Mouse (Mus musculus): ENCODE data around the gene Lmbr1. TPM values are rescaled to one million over a fixed set of nuclear protein-coding genes. Genes with fewer than 3 reads are reported as not detected.

Gene Lmbr1
- total RNA-seq, 2 experiments from 2014 or later: 35.4 to 36.7 TPM

DNA sequence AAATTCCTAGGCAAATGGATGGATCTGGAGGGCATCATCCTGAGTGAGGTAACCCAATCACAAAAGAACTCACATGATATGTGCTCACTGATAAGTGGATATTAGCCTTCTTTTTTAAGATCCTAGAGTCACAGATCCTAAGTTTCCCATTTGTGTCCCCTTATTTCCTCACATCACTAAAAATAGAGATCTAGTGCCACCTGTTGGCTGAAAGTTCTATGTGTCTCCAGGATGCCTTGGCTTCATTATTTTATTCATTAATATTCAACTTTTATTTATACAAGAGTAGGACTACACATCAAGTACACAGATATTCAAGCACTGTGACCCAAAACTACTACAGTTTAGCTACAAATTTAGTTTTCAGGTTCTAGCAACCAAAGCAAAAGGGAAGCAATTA, 103.4 kb downstream of the Lmbr1 start:
- intact Hi-C loops (cut with DNase I): loop anchor here (5.0 to 10.0 kb wide), 2 partner anchors 237 to 810 kb away; partner anchors contain the start of gene Shh

GRCm38 (mm10) chr5:29273426-29273825, 104.8 kb downstream of the Lmbr1 start:
- intact Hi-C loops (cut with DNase I): loop anchor here (5.0 to 10.0 kb wide), 2 partner anchors 236 to 809 kb away; partner anchors contain the start of gene Shh
- DNase-seq (ENCODE audit: low spot score in 2 of 2): no peak

More for the DNA sequence above, 103.4 kb downstream of the Lmbr1 start:
- DNase-seq (ENCODE audit: low spot score in 2 of 2): no peak

GRCm38 (mm10) chr5:29270879-29271278, 107.3 kb downstream of the Lmbr1 start:
- peak in 1 of 2 experiments; percentile 27 for DNase-seq (ENCODE audit: low spot score in 2 of 2)
- intact Hi-C loops (cut with DNase I): loop anchor here (5.0 to 10.0 kb wide), 2 partner anchors 234 to 806 kb away; partner anchors contain the start of gene Shh

DNA sequence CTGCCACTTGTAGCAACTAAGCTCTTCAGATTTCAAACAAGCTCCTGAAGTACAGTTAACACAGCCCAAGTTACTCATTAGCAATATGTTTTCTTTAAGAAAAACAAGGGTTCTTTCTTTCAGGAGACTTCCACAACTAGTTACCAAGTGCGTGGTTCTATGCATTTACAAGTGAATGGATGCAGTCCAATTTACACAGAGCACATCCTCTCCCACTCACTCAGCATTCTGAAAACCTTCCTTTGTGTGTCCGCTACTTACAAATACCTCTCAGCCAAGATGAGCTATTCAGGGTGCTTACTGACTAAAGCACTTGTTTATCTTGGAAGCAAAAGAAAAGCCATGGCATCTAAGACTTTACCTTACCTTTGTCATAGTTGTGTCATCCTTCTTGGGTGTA, 124.3 kb downstream of the Lmbr1 start:
- intact Hi-C loops (cut with DNase I): no loop called here
- peak in 1 of 2 experiments; percentile 27 for DNase-seq (ENCODE audit: low spot score in 2 of 2)

GRCm38 (mm10) chr5:29251496-29251873, 126.7 kb downstream of the Lmbr1 start:
- no peak for DNase-seq (ENCODE audit: low spot score in 2 of 2)
- intact Hi-C loops (cut with DNase I): no loop called here

DNA sequence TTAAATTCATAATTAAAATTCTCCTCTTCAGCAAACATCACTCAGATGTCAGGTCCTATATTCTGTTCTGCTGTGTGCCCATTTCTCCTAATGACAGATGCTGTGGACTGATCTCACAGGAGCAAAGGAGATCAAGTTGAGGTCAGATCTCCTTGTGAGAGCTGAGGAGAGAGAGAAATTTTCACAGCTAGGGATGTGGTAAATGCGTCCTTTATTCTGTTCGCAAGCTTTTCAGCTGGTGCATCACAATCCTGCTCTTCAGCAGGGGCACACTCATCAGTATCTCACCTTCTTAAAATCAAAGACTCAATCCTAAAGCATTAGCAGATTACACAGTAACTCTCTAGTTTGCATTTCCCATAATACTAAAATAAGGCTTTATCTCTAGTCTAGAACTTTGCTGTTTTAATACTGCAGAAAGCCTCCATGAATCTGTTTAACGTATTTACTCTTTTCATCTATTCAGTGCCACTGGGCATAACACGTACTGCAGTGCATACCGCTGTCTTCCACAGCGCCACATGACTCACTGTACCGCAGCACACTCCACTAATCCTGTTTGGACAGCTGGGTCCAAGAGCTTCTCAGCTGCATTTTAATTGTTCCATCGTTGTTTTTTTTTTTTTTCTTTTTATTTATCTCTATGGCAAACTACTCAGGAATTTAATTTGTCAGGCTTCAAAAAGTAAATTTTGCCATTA, 127.2 kb downstream of the Lmbr1 start:
- intact Hi-C loops (cut with DNase I): no loop called here
- no peak for DNase-seq (ENCODE audit: low spot score in 2 of 2)

DNA sequence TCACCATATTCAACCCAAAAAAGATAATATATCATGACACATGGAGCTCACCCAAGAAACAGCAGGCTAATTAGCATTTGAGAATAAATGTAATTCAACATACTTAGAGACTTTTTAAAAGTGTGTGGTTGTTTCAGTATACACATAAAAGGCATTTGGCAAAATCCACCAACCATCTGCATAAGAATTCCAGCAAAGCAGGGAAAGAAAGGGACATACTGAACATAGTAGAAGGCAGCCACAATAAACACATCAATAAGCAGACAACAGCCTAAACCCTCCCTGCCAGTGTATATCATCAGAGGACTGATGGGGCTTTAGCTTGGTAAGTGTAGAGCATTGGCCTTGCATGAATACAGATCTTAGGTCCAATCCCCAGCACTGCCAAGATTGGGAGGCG, 133.4 kb downstream of the Lmbr1 start:
- peak in 1 of 2 experiments; percentile 10 for DNase-seq (ENCODE audit: low spot score in 2 of 2)
- intact Hi-C loops (cut with DNase I): no loop called here

GRCm38 (mm10) chr5:29238379-29238778, 139.8 kb downstream of the Lmbr1 start:
- no peak for DNase-seq (ENCODE audit: low spot score in 2 of 2)
- intact Hi-C loops (cut with DNase I): no loop called here

DNA sequence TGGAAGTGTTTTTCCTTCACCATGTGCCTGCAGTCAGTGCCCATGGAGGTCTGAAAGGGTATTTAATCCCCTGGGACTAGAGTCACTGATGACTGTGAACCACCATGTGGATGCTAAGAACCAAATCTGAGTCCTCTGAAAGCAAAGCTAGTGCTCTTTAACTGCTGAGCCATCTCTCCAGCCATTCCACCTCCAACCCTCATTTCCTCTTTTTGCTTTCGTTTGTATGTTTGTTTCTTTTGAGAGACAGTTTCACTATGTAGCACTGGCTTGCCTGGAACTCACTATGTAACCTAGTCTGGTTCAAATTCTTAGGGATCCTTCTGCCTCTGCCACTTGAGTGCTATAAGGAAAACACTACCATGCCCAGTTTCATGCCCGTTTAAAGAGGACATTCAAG, 147.7 kb downstream of the Lmbr1 start:
- no peak for DNase-seq (ENCODE audit: low spot score in 2 of 2)
- intact Hi-C loops (cut with DNase I): no loop called here

DNA sequence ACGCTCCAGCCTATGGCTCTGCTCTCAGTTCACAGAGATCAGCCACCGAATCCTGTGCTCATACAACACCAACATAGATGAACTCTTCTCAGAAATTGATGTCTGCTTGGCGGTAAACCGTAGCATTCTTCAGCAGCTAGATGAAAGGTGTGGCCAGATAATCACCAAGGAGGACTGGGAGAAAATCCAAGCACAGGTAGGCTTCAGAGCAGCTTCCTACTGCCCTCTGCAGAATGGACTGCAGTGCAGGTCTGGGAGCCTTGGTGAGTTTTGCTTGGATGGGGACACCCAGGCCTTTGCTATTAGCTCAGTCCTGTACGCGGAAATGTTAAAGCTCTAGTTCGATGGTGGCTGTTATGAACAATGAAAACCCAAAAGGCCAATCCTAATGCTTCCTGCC, 154.1 kb downstream of the Lmbr1 start:
- DNase-seq (ENCODE audit: low spot score in 2 of 2): no peak
- intact Hi-C loops (cut with DNase I): no loop called here

DNA sequence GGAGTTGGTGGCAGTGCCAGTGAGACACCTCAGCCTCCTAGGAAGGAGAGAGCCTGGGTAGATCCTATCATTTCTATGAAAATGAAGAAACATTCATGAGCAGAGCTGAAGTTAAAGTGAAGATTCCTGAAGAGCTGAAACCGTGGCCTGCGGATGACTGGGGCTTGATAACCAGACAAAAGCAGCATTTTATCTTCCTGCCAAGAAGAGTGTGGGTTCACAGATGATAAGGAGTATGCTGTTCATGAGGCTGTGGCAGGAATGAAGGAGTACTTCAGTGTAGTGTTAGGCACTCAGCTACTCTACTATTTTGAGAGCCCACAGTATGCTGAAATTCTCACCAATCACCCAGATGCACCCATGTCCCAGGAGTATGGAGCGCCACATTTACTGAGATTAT, 160.2 kb downstream of the Lmbr1 start:
- DNase-seq (ENCODE audit: low spot score in 2 of 2): no peak
- intact Hi-C loops (cut with DNase I): no loop called here

DNA sequence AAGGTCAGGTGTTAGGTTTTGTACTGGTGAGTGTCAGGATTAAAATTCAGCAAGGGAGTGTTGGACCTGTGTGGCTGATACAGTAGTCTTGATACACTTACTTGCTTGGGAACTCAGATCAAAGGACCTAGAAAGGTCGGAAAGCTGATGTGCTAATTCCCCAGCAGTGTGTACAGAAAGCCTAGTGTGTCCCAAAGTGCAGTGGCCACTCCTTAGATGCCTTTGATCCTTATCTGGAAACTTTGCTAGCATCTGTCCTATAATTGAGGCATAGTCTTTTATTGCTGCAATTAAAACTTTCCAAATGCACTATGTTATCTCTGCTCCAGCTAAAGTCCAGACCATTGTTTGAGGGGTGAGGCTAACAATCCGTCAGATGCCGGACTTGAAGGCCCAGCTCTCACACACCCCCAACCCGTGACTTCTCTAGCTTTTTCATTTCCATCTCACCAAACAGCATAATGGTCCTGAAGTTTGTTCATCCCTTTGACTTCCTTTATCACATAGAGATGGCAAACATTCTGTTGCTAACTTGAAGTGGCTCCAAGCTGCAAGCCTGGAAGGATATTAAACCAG, 166.1 kb downstream of the Lmbr1 start:
- intact Hi-C loops (cut with DNase I): no loop called here
- DNase-seq (ENCODE audit: low spot score in 2 of 2): no peak

DNA sequence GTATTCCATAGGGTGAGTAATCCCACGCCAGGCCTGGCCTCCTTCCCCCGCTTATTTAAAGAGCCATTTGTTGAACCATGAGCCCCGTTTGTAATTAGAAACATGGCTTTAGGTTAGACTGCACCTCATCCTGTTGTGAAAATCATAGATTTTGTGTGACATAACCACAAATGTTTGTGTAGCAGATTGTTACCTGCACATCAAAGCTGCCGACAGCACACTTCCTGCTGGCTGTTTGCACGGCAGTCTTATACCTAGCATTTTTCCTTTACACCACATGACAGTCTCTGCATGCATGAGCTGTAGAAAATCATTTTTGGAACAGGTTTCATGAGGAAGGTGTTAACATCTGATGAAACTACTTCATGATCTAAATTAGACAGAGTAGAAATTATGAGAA, 172.5 kb downstream of the Lmbr1 start:
- DNase-seq (ENCODE audit: low spot score in 2 of 2): no peak
- intact Hi-C loops (cut with DNase I): no loop called here

GRCm38 (mm10) chr5:29199868-29200267, 178.3 kb downstream of the Lmbr1 start:
- DNase-seq (ENCODE audit: low spot score in 2 of 2): no peak
- intact Hi-C loops (cut with DNase I): loop anchor here (5.0 kb wide), 1 partner anchor 738 kb away; no protein-coding TSS in a partner anchor

DNA sequence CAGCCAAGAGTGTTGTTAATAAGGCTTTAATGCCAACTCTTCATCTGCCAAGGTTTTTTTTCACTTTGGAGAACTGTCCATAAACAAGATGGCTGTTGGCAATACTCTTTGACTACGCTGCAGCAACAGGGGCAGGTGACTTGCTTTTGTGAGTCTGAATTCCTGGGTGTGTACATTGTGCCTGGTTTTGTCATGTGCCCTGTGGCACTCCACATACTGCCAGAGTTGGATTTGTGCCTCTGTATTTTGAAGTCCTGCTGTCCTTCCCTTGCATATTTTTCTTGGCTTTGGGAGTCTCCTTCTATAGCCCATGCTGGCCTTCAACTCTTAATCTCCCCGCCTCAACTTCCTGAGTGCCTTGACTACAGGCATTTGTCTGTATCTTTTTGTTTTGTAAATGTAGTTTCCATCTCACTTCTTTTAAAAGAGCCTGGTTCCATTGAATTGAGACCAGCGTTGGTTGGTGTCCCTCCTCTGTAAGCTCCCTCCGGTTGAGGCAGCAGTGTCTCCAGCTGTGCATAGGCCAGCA, 179.2 kb downstream of the Lmbr1 start:
- intact Hi-C loops (cut with DNase I): loop anchor here (5.0 kb wide), 1 partner anchor 737 kb away; no protein-coding TSS in a partner anchor
- DNase-seq (ENCODE audit: low spot score in 2 of 2): no peak

GRCm38 (mm10) chr5:29197187-29197586, 181.0 kb downstream of the Lmbr1 start:
- no peak for DNase-seq (ENCODE audit: low spot score in 2 of 2)
- intact Hi-C loops (cut with DNase I): loop anchor here (5.0 kb wide), 1 partner anchor 735 kb away; no protein-coding TSS in a partner anchor

GRCm38 (mm10) chr5:29196264-29196658, 181.9 kb downstream of the Lmbr1 start:
- intact Hi-C loops (cut with DNase I): loop anchor here (5.0 kb wide), 1 partner anchor 734 kb away; no protein-coding TSS in a partner anchor
- DNase-seq (ENCODE audit: low spot score in 2 of 2): peak in 1 of 2 experiments; percentile 14

DNA sequence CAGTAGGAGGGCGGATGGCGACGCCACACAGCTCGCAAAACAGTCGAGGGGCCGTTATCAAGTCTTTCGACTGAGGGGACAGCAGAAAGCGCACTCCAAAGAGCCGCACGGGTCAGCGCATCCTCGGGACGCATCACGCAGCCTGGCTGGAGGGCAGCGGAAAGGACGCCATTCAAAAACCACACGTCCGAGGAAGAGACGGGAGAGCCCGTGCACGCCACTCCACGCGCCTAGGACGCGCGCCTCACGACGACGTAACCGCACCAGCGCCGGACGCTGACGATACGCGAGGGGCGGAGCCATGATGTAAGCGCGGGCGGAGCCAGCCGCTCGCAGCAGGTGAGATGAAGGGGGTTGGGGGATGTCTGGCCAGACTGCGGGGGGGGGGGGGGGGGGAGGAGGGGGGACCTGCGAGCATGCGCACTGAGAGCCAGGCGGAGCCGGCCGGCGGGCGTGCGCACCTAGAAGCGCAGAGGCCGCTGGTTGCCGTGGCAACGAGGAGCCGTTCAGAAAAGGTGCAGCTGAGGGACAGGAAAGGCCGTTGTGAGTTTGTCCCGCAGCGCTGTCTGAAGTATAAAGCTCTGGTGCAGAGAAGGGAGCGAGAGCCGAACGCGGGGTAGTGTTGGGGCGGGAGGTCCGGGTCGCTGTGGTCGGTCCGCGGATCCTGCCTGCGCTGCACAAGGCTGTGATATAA, 182.5 kb downstream of the Lmbr1 start, which contains the start of gene Rnf32:
Gene Rnf32, plus strand, starts transcription at position 423 of the 694 bp plus-strand sequence.
- intact Hi-C loops (cut with DNase I): loop anchor here (5.0 kb wide), 1 partner anchor 733 kb away; no protein-coding TSS in a partner anchor
- peak; percentile 89 to 92 for DNase-seq (ENCODE audit: low spot score in 2 of 2)

- intact Hi-C loops (cut with DNase I): loop anchor here (5.0 kb wide), 1 partner anchor 733 kb away; no protein-coding TSS in a partner anchor
- DNase-seq (ENCODE audit: low spot score in 2 of 2): no peak
Observed at GRCm38 (mm10) chr5:29195231-29195569, 183.0 kb downstream of the Lmbr1 start.

- intact Hi-C loops (cut with DNase I): no loop called here
- no peak for DNase-seq (ENCODE audit: low spot score in 2 of 2)
Observed at GRCm38 (mm10) chr5:29186798-29187197, 191.4 kb downstream of the Lmbr1 start.
